9 mouse cellular contexts compared by ENCODE assay signal in genomic region chr5:149389548-149390211, GRCm38 (mm10). TPM values are rescaled to one million over a fixed set of nuclear protein-coding genes. Genes with fewer than 3 reads are reported as not detected.
DNase-seq lines count a peak whose midpoint lies in the region; ATAC-seq and TF ChIP-seq lines count a peak whose summit lies in the region.
"Had no signal": no experiment of that assay in that cellular context is flagged by ENCODE, and none has a peak within 500 bp of the region (broad histone marks: within the 10 kb centered on the region; RNA-seq: fewer than 3 reads in every experiment).

No protein-coding gene starts in this region.

- H3K27ac ChIP-seq in heart, embryonic 14.5 days (replicated peaks in 1 of 2; ENCODE audit: control insufficient read depth in 1 of 2, insufficient read depth in 1 of 2, low read depth in 2 of 2, low read length in 2 of 2): peak overlapping the region; percentile 21 to 44; a peak in 2 of 4 replicates
- H3K27ac ChIP-seq in lung, embryonic 14.5 days (ENCODE audit: low read depth): peak overlapping the region; percentile 58
- H3K27ac ChIP-seq in cerebellum, adult 2 months (ENCODE audit: insufficient read depth, low read length): no peak overlapping the region

- no peak for TF ChIP-seq POLR2A in cerebellum, adult 2 months (IDR thresholded peaks at IDR 0.05; ENCODE audit: borderline replicate concordance, insufficient read depth, low read length)

- H3K9me3 ChIP-seq in heart, embryonic 14.5 days (ENCODE audit: control insufficient read depth, low read length): peaks cover 6% of the 10 kb centered on the region; the same call in 1 of the 2 replicates
- H3K9me3 ChIP-seq in lung, embryonic 14.5 days (ENCODE audit: low read depth, low read length): 0 out of 2 replicates have a peak, but pooled peaks cover 3% of the 10 kb centered on the region

- H3K4me3 ChIP-seq in heart, embryonic 14.5 days (ENCODE audit: control insufficient read depth in 1 of 2, insufficient read depth in 1 of 2, low read depth in 1 of 2, low read length in 2 of 2): no peak overlapping the region
- H3K4me3 ChIP-seq in lung, embryonic 14.5 days (ENCODE audit: low read depth, low read length): no peak overlapping the region
- no peak overlapping the region for H3K4me3 ChIP-seq in cerebellum, adult 2 months (replicated peaks; ENCODE audit: insufficient read depth, low read depth, low read length)

- no peaks in the 10 kb centered on the region for H3K27me3 ChIP-seq in heart, embryonic 14.5 days (ENCODE audit: control insufficient read depth, insufficient read depth, low read length)
- H3K27me3 ChIP-seq in lung, embryonic 14.5 days (ENCODE audit: insufficient read depth, low read length): no peaks in the 10 kb centered on the region
- no peaks in the 10 kb centered on the region for H3K27me3 ChIP-seq in cerebellum, adult 2 months (ENCODE audit: control insufficient read depth, insufficient read depth, low read length)

- H3K36me3 ChIP-seq in heart, embryonic 14.5 days (ENCODE audit: control insufficient read depth, insufficient read depth, low read length): no peaks in the 10 kb centered on the region
- H3K36me3 ChIP-seq in lung, embryonic 14.5 days (ENCODE audit: insufficient read depth): no peaks in the 10 kb centered on the region

- DNase-seq in adrenal gland, adult (ENCODE audit: inconsistent age in 2 of 2, low spot score in 1 of 2): peak; percentile 63 to 66
- DNase-seq in adrenal gland, postnatal 4 days (ENCODE audit: low spot score in 2 of 2): no peak
- DNase-seq in adrenal gland, postnatal 10 days: peak; percentile 42
- peak; percentile 70 for DNase-seq in lung, embryonic 14.5 days
- DNase-seq in cerebellum, adult 2 months: no peak
- no peak for DNase-seq in spleen, postnatal 36 days (ENCODE audit: low spot score in 2 of 2)
- DNase-seq: cerebellum, adult 18-20 months had no signal

- no peak overlapping the region for H3K9ac ChIP-seq in heart, embryonic 14.5 days (ENCODE audit: low read length)
- no peak overlapping the region for H3K9ac ChIP-seq in lung, embryonic 14.5 days

- H3K4me1 ChIP-seq in heart, embryonic 14.5 days (ENCODE audit: control insufficient read depth in 2 of 2, insufficient read depth in 2 of 2, low read length in 2 of 2): peaks cover 16 to 18% of the 10 kb centered on the region in 2 experiments
- peaks cover 28% of the 10 kb centered on the region for H3K4me1 ChIP-seq in lung, embryonic 14.5 days (ENCODE audit: insufficient read depth)
- H3K4me1 ChIP-seq in cerebellum, adult 2 months (ENCODE audit: control insufficient read depth, insufficient read depth, low read length): no peaks in the 10 kb centered on the region

- no peak for ATAC-seq in heart, embryonic 14.5 days (ENCODE audit: insufficient number of reproducible peaks, insufficient read depth, low FRiP score, low read depth)
- ATAC-seq in lung, embryonic 14.5 days (ENCODE audit: insufficient read depth): no peak; the same call in 1 of the 2 replicates
- no peak for ATAC-seq in activated CD4-positive, CD25-positive, alpha-beta regulatory T cell, adult 4 months

- TF ChIP-seq CTCF in lung, embryonic 14.5 days (IDR thresholded peaks at IDR 0.05; ENCODE audit: low read depth): no peak
- no peak for TF ChIP-seq CTCF in cerebellum, adult 2 months (IDR thresholded peaks at IDR 0.05; ENCODE audit: borderline replicate concordance, insufficient read depth, low read depth, low read length)

- WGBS in heart, embryonic 14.5 days: 47% methylated on average over 11 of the region's 11 CpGs
- 30% methylated on average over 11 of the region's 11 CpGs for WGBS in lung, embryonic 14.5 days
- 25% methylated on average over 11 of the region's 11 CpGs for WGBS in cerebellum, adult 2 months

- H3K4me2 ChIP-seq in heart, embryonic 14.5 days (ENCODE audit: low read length): no peak overlapping the region
- no peak overlapping the region for H3K4me2 ChIP-seq in lung, embryonic 14.5 days

RNA-seq across cellular contexts. Expression of gene Medag, which starts 21.9 kb away (rescaled TPM):
- total RNA-seq in adrenal gland, postnatal 4 days (2021): 1 to 10 TPM; 4.5 to 5.3 TPM
- 1 to 10 TPM; 7.0 to 7.2 TPM for total RNA-seq in adrenal gland, postnatal 10 days (2021)
- 2.2 TPM in 2 replicates for polyA plus RNA-seq in heart, embryonic 14.5 days (2014; fragmentation: Nextera tagmentation; extraction: Ambion mirVana)
- 1.2 and 1.6 TPM in 2 replicates for polyA plus RNA-seq in lung, embryonic 14.5 days (2014; fragmentation: Nextera tagmentation; extraction: Ambion mirVana)
- polyA plus RNA-seq in activated CD4-positive, CD25-positive, alpha-beta regulatory T cell, adult 4 months (2017; shearing (Covaris generic)): 1 to 10 TPM; 1.2 to 1.6 TPM
- polyA plus RNA-seq in cerebellum, adult 2 months (2012; rRNA removed): 14.2 and 14.7 TPM in 2 replicates

RNA-seq across cellular contexts. Expression of gene Tex26, which starts 49.8 kb away (rescaled TPM):
- total RNA-seq in adrenal gland, postnatal 4 days (2021): under 1 TPM; 0.31 to 0.51 TPM
- under 1 TPM in 1 of 2 experiments, not detected in 1; 0.55 TPM for total RNA-seq in adrenal gland, postnatal 10 days (2021)
- polyA plus RNA-seq in heart, embryonic 14.5 days (2014; fragmentation: Nextera tagmentation; extraction: Ambion mirVana): 0.46 and 0.71 TPM in 2 replicates
- 0.64 and 1.0 TPM in 2 replicates for polyA plus RNA-seq in lung, embryonic 14.5 days (2014; fragmentation: Nextera tagmentation; extraction: Ambion mirVana)
- polyA plus RNA-seq in activated CD4-positive, CD25-positive, alpha-beta regulatory T cell, adult 4 months (2017; shearing (Covaris generic)): not detected
- polyA plus RNA-seq in cerebellum, adult 2 months (2012; rRNA removed): 0.30 and 0.34 TPM in 2 replicates

Comparison
In these comparisons a context has a peak if more than half of its experiments do, and no peak if none do; other contexts are left out.
1. DNase-seq: peak in adrenal gland, adult (2 of 2), adrenal gland, postnatal 10 days (single experiment) and lung, embryonic 14.5 days (single experiment); none in adrenal gland, postnatal 4 days (0 of 2), cerebellum, adult 2 months (0 of 2) and spleen, postnatal 36 days (0 of 2).